Mouse (Mus musculus) cerebellum, postnatal 4 days (tissue): ENCODE measurements around the gene Gm9887.
A peak's percentile ranks its signal among the peaks of the same experiment; 100 is the strongest.
"Not testable (repeated sequence)": the region's sequence is repeated elsewhere in the genome, so short reads cannot be mapped to it uniquely, and the experiment has no call there.

Experiments used
- DNase-seq, 2 experiments: peaks; one replicate each; pipeline ENCODE4 v3.0.0; 2022; ENCODE audit warnings: low spot score in 2 of 2, mixed read lengths in 1 of 2

Gene Gm9887

DNA sequence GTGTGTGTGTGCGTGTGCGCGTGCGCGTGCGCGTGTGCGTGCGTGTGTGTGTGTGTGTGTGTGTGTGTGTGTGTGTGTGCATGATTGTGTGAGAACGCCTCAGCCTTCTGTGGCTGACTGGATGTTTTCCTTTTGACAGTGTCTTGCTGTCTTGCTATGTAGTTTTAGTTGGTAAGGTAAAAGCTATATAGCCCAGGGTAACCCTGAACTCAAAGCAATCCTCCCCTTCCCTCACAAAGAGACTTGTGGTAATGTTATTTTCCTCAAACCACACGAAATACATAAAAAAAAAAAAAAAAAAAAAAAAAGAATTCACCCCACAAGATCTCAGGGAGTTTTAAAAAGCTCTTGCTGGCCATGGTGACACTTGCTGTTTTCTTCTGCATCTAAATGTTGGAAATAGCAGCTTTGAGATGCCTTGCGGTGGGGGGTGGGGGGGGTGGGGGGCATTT lies 14.0 kb upstream of the Gm9887 start:
- not testable (repeated sequence) for DNase-seq

DNA sequence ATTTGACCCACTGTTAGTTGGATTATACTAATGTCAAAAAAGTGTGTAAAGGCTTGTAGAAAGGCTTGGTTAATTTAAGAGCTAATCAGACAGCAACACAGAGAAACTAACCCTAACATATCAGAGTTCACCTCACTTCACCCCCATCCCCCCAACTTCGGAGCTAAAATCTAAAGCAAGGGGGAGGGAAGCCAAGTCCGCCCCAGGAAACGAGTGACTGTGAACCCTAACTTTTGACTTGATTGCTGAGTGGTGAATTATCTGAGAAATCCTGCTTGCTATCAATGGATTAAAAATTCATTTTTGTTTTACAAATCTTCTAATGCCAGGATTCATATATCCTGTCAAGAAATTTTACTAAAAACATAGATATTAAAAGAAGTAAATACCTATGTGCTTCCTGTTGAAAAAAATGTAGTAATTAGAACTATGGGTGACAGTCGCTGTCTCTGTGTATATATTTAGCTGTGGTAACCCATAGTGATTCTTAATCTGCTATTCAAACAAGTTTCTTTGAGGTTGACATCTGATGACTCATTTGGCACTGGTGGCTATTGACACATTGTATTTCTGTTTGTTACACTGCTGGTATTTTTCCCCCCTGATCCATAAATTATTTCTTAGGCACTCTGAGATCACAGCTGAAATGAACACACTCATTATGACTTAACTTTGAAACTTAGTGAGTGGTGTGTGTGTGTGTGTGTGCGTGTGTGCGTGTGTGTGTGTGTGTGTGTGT lies 13.5 kb upstream of the Gm9887 start:
- DNase-seq = no peak

DNA sequence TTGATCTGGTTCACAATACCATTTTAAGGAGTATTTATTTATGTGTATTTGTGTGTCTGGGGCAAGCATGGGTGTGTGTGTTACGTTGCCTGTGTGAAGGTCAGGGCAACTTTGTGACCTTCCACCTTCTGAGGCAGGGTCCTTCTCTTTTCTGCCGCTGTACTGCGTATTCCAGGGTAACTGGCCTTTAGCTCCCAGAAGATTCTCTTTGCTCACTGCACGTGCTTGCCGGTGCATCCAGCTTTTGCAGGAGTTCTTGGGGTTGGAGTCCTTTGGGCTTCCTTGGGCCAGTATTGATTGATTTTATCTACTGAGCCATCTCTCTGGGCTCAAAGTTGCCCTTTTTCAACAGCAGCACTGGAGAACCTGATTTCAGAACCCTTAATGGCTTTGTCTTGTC lies 12.3 kb upstream of the Gm9887 start:
- DNase-seq = no peak

DNA sequence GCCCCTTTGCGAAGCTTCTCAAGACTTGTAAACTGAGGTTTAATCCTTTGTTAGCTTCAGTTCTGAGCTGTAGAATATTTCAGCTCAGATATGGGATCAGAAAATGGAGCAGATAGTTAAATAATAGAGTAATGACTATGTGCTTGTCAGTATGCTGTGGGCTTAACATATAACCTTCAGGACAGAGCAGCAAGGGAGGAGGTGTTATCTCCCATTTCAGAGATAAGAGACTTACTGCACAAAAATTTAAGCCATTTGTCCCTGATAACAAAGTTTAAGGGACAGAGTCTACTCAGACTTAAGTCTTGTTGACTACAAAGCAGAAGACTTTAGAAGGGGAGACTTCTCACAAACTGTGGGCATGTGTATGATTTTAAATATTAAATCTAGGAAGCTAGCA lies 10.6 kb upstream of the Gm9887 start:
- no peak for DNase-seq

DNA sequence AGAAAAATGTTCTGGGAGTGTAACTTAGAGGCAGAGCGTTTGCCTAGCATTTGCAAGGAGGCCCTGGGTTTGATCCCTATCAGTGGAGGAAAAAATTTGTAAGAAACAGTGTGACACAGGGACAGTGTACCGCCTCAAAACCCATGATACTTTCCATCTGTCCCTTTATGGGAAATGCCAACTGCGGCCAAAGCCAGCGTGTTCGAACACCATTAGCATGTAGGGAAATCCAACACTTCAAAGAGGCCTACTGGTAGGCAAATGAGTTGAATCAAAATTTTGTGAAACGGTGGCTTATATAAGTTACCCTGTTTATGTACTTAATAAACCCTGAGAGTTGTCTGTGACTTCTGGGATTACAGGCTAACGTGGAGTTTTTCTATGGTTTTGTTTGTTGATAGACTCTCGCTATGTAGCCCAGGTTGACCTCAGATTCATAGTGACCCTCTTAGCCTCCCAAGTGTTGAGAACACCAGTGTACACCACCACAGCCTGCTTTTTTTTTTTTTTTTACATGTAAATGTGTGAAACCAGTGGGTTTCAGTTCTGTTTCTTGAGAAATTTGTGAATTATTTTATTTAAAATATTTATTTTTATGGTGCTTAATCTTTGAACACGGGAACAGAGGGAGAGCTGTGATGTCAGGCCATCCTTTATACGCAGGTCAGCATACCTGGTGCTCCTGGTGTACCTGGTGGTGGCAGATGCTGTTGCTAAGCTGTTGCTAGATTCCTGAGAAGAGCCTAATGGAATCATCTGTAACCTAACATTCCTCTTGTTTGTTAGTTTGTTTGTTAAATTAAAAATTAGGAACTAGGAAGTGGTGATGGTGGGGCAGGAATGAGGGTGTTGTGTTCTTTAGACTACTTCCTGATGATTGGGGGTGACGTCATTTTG lies 6.5 kb upstream of the Gm9887 start:
- DNase-seq = no peak

DNA sequence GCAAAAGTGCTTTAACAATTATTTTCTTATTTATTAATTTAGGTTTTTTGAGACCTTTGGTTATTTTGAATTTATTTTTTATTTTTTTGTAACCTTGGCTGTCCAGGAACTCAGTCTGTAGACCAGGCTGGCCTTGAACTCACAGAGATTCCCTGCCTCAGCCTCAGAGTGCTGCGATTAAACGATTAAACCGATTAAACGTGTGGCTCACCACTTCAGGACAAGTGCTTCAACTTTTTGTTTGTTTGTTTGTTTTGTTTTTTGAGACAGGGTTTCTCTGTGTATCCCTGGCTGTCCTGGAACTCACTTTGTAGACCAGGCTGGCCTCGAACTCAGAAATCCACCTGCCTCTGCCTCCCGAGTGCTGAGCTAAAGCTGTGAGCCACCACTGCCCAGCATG lies 5.4 kb upstream of the Gm9887 start:
- DNase-seq = not testable (repeated sequence)

DNA sequence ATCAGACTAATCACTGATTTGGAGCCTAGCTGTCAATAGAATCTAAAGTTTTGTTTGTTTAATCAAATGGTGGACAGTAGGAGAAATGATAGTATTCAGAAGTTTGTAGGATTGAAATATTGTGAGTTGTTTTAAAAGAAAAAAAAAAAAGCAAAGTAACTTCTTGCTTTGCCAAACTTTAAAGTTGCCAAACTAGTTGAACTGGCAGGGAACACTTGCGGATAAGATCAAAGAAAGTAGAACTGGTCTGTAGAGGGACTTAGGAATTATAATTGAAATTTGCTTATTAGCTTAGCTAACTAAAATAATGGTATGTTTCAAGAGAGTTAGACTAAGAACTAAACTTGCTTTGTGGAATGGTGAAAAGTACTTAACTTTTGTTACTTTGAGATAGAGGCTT lies 4.9 kb upstream of the Gm9887 start:
- DNase-seq = no peak

DNA sequence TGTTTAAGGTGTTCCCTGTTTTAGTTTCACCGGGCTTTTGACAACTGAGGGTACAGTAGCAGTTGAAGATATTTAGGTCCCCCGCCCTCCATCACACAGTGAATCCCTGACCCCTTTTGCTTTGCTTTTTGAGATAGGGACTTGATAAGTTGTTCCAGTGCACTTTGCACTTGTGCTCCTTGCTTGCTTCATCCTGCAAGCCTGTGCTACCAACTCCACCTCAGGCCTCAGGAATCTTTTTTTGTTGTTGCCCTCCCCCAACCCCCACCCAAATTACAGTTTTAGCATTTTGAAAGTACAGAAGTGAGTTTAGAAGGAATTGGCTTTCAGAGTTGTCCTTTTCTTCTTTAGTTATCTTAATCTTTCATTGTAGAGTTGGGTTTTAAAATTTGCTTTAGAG lies 3.9 kb upstream of the Gm9887 start:
- DNase-seq = no peak

DNA sequence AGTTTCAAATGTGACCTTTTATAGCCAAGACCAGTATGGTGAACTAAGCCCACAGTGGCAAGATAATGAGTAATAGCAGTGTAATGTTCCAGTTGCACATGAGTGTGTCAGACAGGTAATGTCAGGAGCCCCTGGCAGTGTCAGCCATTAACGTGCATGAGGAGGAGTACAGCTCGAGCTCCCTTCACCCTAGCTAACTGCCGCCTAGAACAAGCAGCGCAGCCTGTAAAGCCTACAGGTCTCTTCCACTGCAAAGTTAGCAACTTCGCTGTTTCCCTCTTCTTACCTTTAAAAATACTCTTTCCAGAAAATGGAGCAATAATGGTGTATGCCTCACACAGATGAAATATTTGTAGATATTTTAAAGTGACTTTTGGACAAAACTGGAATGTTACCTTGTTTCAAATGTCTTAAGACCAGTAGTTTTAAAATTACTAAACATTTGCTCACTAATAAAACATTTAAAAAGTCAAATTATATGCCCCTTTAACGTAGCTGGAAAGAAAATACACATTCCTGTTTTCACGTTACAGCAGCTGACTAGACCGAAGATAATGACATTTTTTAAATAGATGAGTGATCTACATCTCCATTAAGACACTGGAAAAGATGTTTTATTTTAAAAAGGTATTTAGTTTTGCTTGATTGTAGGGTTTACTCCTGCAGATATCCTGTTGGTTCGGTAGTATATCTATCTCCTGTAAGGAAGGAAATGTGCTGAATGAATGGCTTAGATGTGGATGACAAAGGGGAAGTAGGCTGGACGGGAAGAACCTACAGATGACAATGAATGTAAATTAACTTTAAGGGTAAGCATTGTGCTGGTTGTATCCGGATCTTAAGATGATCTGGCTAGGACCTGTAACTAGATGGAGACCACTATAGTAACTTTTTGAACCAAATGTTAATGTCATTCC lies 1.9 kb upstream of the Gm9887 start:
- DNase-seq = no peak

DNA sequence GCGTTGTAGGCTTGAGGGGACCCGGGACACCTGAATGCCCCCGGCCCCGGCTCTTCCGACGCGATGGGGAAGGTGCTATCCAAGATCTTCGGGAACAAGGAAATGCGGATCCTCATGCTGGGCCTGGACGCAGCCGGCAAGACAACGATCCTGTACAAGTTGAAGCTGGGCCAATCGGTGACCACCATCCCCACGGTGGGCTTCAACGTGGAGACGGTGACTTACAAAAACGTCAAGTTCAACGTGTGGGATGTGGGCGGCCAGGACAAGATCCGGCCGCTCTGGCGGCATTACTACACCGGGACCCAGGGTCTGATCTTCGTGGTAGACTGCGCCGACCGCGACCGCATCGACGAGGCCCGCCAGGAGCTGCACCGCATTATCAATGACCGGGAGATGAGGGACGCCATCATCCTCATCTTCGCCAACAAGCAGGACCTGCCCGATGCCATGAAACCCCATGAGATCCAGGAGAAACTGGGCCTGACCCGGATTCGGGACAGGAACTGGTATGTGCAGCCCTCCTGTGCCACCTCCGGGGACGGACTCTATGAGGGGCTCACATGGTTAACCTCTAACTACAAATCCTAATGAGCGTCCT lies 573 bp upstream of the Gm9887 start:
- DNase-seq = peak in 1 of 2 experiments; percentile 14

DNA sequence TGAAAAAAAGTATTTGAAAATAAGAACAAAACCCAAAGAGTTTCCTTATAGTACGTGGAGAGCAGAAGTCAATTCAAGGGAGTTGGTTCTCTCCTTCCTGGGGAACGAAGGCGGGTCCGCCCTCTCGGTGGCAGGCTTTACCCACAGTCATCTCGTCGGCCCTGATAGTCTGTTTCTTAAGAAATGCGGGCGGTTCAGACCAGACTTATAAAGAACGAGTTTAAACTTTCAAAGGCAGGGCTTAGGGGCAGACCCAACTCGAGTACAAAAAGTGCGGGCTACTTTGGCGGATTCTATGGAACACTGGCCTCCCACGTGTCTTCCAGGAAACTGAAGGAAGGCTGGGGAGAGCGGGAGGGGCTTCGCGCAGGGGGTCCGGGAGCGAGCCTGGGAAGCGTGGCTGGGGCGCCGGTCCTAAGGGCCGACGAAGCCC lies 821 bp downstream of the Gm9887 start:
- DNase-seq = no peak

DNA sequence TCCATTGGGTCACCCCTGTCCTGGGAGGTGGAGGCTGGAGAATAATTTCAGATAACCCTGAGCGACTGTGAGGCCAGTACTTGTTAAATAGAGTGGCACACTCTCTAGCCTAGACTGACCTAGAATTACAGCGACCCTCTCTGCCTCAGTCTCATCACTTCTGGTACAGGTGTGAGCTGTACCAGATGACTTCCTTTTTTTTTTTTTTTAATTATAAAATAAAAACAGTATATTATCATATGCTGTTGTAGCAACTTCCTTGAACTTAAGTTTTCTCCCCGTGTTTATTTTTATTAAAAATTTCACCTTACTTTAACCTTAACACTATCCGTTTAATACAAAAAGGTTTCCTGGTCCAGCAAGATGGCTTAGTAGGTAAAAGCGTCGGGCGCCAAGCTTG lies 1.3 kb downstream of the Gm9887 start:
- DNase-seq = no peak

DNA sequence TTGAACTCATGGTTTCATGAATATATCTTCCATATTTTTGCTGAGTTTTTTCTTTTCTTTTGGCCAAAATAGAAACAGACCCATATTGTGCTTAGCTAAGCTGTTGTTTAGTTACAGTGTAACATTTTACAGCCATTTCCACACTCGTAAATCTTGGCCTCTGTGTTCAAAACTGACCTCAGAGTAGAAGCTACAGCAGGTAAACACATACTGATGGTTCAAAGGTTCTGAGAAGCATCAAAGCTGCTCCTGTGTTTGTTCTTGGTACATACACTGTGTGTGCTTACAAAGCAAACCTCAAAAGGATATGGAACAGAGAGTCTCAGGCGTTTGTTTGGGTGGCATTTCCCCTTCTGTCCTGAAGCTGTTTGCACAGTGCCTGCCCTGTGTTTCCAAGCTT lies 4.7 kb downstream of the Gm9887 start:
- DNase-seq = no peak

DNA sequence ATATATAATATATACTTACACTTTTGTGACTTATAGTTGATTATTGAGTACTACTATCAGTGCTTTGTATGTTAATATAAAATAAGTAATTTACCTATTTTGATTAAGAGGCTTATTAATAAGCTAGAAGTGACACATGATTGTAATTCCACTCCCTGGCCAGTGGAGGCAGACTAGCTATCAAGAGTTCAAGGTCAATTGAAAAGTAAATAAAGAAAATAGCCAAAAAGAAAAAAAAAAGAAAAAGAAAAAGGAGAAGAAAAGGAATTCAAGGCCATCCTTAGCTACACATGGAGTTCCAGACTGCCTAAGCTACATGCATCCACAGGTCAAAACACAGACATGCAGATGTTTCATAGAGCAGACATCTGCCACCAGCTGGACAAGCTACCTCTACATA lies 5.8 kb downstream of the Gm9887 start:
- DNase-seq = no peak

DNA sequence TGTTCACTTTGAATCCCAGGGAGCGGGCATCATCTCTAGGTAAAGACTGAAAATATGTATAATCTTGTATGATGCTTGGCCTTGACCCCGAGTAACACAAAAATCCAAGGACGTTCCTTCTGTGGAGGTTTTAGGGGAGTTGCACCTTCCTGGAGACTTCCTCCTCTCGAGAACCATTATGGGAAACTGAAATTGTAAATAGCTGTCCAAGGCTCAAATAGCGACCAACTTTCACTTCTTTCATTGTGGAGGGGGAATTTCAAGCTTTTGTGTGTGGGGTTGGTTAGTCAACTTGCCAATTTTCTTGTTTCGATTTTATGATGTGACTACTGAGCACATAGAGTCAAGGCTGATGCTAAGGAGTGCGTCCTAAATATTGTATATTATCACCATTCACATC lies 6.5 kb downstream of the Gm9887 start:
- DNase-seq = no peak

DNA sequence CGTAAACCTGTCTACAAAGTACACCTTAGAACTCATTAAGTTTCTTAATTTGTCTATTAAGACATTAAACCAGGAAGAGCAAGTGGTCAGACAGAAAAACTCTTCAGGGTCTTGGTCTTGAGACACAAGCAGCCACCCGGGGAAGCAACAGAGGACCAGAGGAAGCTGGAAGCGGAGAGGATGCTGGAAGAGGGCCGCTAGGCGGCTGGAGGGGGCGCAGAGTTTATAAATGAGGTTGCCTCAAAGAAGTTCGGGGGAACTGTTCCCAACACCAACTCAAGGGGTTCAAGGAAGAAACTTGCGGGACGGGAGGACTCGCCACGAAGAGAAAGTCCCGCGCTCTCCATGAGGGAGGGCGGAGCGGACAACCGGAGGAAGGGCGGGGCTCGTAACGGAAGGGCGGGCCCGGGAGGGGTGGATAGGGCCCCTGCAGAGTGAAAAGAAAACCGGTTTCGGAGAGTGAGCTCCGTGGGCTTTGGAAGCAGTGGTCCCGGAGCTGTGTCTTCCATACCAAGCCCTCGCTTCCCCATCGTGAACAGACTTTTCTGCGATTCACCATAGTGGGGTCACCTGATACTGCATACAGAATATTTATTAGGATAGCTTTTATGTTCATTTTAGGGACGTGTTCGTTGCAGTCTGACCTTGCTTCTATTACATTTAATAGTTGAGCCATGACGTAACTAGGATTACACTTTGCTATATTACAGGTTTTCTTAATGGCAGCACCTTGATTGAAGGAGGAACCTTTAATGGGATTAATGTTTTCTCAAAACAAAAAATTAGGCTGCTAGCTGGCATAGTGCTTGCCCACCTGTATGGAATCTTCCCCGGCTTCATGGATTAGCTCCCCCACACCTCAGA lies 8.1 kb downstream of the Gm9887 start:
- DNase-seq = peak; percentile 35

DNA sequence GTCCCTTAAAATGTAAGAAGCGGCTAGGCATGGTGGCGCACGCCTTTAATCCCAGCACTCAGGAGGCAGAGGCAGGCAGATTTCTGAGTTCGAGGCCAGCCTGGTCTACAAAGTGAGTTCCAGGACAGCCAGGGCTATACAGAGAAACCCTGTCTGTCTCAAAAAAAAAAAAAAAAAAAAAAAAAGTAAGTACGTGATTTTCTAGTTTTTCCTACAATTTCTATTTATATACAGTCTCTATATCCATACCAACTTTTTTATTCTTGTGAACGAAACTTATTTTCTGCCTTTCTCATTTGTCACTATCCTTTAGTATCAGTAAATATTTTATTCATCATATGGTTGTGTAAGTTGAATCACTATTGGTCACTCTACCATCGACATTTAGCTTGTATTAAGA lies 9.1 kb downstream of the Gm9887 start:
- not testable (repeated sequence) for DNase-seq

DNA sequence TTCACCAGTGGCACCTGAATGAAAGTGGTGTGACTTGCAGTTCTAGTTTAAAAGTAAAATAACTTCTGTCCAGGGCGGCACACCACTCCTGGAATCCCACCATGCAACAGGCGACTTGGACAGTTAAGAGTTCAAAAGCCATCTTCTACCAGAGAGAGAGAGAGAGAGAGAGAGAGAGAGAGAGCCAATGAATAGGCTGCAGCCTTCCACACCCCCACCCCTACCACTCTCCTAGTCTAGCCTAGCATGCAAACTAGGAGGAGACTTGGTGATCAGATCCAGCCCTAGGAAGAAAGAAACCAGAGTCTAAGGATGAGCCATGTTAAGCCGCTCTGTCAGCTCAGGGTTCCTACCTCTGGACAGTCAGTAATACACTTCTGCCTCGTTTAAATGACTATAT lies 9.9 kb downstream of the Gm9887 start:
- no peak for DNase-seq

DNA sequence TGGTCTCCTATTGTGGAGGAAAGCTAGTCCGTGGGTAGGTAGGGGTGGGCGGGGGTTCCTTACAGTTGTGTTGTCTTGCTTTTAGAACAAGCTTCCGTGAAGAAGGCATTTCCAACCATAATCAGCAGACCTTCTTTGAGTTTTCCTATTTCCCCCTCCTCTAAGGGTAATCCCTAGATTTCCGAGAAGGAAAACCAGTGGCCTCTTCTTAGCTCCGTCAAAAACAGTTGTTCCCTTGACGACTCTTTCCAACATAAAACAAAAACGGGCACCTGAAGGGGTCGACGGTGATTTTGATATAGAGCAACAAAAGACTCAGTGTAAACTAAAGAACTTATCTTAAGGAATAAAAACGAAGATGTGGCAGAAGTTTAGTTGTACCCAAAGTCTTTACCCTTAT lies 10.3 kb downstream of the Gm9887 start:
- DNase-seq = no peak
